Mouse (Mus musculus): ENCODE data around the gene Rnf151.
"Not testable (repeated sequence)": the region's sequence is repeated elsewhere in the genome, so short reads cannot be mapped to it uniquely, and the experiment has no call there.

Rnf151 gene

DNA sequence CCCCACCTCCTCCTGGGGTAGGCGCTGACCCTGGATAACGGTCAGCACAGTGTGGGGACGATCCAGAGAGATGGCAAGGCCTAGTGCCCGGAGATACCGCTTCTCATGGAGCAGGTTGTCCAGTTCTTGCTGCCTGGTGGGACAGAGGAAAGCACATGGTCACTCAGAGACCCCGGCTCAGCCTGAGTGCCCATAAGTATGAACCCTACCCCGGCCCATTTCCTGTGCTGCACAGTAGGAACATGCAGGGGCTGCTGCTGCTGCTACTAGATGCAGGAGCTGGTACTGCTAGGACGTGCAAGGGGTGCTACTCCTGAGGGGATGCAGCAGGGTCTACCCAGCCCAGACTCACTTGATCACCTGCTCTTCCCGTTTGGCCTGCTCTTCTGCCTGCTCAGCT is 16.6 kb downstream of the Rnf151 start:
- no peak for DNase-seq (ENCODE audit: low spot score)

DNA sequence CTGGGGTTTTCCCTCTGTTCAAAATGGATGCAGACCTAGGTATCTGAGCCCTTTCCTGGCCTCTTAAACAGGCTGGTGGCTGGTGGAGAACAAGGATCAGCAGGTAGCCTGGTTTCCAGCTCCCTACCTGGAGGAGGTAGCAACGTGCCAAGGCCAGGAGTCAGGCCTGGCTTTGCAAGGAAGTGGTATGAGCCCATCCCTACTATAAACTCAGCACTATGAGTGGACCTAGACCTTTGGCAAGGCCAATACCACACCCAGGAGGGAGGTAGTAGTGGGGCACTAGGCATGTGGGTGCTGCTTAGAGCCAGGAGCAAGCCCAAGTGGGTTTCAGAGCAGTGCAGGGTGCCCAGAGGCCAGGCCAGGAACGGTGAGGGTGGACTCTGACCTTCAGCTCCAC is 18.4 kb downstream of the Rnf151 start:
- no peak for DNase-seq (ENCODE audit: low spot score)

DNA sequence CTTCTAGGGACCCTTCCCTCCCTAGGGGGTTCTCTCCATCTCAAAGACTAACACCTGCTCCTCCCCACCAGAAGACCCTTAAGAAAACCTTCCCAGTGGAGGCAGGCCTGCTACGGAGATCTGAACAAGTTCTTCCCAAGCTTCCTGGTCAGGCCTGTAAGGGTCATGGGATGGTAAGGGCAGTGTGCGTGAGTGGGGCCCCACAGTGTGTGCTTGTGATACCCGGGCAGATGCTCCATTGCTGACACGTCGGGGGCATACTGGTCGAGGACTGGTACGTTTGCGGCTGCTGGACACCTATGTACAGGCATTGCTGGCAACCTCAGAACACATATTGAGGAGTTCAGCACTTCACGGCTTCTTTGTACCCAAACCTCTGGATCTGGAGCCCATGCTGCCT is 19.1 kb downstream of the Rnf151 start:
- no peak for DNase-seq (ENCODE audit: low spot score)

DNA sequence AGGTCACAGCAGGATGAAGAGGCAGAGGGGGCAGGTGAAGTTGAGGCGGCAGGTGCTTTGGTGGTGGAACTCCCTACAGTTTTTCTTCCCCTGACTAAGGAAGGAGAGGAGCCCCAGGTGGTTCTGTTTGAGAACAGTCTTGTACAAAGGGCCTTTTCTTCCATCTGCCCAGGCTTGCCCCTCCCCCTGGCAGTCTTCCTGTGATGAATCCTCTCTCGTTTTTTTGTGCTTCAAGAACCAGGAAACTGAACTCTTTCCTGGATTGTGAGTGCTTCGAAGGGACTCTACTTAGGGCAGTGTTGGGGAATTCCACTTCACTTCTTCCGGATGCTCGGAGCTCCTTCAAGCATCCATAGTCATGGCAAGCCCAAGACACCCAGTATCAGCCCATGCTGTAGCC is 19.9 kb downstream of the Rnf151 start:
- DNase-seq (ENCODE audit: low spot score) = no peak

DNA sequence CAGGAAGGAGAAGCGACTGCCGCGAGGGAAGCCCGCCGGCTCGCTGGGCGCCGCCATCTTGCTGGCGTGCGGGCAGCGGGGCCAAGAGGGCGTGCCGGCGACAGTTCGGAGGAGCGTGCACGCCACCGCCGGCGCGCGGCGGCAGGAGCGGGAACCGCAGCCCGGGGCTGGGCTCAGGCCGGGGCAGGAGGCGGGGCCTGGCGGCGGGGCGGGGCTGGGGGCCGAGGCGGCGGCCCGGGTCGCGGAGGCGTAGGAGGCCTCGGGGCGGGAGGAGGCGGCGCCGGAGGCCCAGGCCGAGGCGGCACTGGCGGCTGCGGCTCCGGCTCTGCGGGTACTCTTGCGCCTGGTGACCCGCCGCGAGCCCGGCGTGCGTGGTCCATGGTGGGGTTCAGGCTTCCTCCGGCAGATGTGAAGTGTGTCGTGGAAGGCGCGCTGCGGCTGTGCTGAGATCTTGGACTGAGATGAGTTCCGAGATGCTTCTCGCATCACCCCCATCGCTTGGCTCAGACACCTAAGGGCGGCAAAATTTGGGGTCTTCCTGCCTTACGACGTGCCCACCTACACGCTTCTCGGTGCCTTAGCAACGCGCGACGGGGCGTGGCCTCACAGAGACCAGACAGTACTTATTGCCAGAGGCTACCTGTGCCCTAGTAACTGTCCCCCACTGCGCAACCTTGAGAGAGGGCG is 21.7 kb downstream of the Rnf151 start, which contains the start of the genes Gfer and Noxo1:
TSS of gene Gfer (minus strand) at position 146 of the 687 bp plus-strand sequence.
TSS of gene Noxo1 (plus strand) at position 224 of the 687 bp plus-strand sequence.
- DNase-seq (ENCODE audit: low spot score) = peak; percentile 74

DNA sequence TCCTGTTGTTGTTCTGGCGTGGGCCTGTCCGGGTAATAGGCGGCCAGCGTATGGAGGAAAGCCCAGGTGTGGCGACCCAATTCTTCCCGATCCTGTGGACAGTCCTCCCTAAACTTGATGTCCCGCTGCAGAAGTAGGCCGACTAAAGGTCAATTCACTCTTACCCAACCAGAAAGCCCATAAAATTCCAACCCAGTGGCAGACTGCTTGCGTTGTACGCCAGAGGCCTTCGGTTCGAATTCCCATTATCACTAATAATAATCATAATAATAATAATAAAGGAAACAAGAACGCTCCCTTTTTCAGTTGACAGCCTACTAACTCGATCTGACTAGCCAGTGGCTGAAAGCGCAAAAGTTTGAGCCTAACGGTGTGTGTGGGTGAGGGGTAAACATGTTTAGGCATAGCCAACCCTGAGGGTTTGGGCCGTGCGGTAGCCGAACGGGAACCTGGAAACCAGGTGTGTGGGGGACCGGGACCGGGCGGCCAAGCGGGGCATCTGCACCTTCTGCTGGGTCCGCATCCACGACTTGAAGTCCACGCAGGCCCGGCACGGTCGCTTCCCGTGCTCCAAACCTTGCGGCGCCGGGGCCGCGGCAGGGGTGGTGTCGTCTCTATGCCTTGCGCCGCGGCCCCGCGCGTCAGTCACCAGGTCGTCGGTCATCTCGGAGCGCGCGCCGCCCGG is 22.4 kb downstream of the Rnf151 start:
- DNase-seq (ENCODE audit: low spot score) = no peak

DNA sequence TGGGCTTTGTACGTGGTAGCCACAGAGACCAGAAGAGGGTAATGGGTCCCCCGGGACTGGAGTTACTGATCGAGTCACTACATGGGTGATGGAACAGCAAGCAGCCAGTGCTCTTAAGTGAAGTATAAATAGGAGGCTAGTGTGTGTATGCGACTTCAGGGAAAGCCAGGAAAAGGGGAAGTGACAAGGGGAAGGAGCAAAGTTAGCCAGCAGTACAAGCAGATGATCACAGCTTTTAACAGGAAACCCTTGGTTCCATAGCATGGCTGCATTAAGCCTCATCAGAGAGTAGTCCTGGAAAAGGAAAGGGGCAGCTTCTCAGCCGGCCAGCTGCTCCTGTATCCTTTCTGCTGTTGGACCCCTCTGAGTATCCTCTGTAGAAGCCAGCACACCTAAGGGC is 25.5 kb downstream of the Rnf151 start:
- DNase-seq (ENCODE audit: low spot score) = no peak

DNA sequence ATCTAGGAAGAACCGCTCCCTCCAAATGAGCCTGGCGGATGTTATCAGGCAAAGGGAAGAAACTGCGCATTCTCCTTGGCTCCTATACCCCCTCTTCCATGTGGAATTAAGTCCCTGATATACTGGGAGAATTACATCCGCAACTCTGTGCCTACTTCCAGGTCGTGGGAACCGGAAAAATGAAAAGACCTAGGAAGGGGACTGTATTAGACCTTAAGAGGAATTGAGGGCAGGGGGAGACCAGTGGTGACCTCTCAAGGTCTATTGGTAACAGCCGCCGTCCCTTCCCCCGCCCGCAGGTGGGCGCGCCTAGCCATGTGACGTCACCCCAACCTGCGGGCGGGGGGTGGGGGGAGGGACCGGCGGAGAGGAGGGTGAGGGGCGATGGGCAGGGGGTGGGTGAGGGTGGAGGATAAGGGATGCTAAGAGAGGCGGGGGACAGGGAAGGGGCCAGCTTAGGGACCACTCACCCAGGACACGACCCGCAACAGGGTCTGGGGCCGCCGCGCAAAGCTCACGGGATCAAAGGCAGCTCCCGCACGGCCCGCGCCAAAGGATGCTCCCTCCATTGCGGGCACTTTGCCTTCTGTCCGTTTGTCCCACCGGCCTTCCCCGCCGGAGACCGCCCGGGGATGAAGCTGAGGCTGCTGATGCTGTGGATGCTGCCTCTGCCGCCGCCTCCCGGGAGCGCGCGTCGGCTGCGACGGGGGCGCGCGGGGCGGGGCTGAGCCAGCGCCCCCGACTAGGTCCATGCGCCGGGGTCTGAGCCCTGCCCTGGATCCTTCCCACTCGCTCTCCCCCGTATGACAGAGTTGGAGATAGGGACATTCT is 28.4 kb downstream of the Rnf151 start, which contains the start of gene Syngr3:
TSS of gene Syngr3 (minus strand) at position 705 of the 831 bp plus-strand sequence.
- DNase-seq (ENCODE audit: low spot score) = no peak

DNA sequence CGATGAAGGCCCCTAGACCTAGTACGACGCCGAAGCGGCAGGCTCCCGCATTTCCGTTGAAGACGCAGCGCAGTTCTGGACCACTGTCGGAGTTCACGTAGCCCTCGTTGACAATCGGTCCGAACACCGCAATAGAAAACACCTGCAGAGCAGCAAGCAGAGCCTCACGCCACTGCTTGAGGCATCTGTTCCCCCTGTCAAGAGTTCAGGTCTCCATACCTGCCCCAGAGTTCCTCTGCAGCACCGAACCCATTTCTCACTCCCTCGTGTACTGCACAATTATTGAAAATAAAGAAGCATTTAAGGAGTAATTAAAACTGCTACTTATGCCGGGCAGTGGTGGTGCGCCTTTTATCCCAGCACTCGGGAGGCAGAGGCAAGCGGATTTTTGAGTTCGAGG is 30.3 kb downstream of the Rnf151 start:
- no peak for DNase-seq (ENCODE audit: low spot score)

DNA sequence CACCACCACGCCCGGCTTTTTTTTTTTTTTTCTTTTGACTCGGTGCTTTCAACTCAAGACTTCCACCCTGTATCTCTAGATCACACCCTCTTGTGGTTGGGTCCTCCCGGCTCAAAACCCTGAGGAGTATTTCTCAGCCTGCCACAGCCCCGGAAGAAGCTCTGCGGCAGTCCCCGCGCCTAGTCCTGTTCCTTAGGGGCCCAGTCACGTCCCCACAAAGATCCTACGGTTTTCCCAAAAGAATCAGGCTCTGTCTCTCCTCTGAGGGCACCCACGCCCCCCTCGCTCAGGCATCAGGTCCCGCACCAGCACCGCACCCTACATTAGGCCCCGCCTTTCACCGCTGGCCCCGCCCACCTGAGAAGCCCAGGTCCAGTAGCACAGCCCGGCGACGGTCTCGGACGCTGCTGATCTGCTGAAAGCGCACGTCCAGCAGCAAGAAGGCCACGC is 30.7 kb downstream of the Rnf151 start:
- DNase-seq (ENCODE audit: low spot score) = peak; percentile 61

DNA sequence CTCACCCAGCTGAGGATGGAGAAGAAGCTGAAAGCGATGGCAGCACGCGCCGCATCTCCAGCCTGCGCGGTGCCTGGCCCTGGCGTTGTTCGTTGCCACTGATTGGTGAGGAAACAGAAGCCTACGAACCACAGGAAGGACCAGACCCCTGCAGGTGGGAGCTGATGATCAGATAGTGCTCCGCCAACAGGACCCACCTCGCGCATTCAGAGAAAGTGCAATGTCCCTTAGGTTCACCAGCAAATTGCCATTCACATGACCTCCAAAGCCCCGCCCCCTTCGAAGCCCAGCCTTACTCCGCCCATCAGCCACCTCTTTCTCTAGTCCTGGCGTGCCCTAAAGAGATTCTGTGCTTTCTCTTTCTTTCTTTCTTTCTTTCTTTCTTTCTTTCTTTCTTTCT is 31.3 kb downstream of the Rnf151 start:
- peak; percentile 52 for DNase-seq (ENCODE audit: low spot score)

DNA sequence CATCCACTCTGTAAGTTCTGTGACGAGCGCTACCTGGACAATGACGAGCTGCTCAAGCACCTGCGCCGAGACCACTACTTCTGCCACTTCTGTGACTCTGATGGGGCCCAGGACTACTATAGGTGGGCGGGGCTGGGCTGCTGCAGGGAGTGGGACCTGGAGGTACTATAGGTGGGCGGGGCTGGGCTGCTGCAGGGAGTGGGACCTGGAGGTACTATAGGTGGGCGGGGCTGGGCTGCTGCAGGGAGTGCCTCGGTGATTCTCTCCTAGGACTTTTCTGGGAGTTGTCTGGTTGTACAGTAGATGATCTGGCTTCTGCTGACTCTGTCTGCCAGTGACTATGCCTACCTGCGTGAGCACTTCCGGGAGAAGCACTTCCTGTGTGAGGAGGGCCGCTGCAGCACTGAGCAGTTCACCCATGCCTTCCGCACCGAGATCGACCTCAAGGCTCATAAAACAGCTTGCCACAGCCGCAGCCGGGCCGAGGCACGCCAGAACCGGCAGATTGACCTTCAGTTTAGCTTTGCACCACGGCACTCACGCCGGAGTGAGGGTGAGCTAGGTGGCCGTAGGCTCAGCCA is 40.3 kb downstream of the Rnf151 start:
- DNase-seq (ENCODE audit: low spot score) = no peak

DNA sequence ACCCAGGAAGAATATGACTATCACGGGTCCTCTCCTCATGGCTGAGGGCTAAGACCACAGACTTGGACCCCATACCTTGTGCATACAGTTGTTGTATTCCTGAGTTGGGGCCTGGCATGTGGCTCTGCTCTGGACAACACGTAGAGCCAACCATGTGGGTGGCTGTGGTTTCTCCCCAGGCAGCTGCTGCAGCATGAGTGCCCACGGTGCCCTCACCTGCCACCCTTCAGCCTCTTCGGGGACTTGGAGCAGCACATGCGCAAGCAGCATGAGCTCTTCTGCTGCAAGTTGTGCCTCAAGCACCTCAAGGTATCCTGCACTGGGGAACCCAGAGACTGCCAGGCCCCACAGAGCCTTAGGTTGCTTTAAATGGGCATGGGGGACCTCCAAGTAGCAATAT is 41.0 kb downstream of the Rnf151 start:
- no peak for DNase-seq (ENCODE audit: low spot score)

DNA sequence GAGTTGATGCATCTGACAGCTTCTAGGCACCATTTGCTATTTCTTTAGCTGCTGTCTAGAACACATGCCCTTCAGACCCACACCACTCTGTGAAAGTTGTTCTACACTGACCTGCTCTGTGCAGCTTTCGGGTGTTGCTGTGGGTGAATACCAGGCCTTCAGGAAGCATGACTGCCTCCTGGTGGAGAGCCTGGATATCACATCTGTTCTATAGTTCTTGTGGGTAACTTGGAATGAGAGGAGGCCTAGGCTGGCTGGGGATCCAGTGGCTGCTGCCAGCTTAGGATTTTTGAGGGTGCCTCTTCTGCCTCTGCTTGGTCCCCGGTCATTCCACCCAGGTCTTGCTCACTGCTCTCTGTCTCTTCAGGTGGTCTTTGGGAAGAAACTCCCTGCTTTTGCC is 41.7 kb downstream of the Rnf151 start:
- DNase-seq (ENCODE audit: low spot score) = peak; percentile 73

DNA sequence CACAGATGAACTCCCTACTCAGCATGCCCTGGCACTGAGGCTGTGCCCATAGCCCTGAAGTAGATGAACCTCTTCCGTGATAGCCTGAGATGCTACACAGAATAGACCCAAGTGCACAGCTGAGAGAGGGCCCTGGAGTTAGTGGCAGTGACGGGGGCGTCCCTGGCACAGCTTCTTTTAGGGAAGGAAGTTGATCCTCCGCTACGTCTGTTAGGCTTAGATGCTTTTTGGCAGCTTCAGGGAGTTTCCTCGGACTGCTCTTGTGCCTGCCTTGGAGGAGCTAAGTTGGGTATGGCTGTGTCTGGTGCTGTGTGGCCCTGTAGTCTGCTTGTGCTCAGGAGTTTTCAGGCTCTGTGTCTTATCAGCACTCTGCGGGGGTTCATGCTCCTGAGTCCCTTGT is 43.6 kb downstream of the Rnf151 start:
- no peak for DNase-seq (ENCODE audit: low spot score)

DNA sequence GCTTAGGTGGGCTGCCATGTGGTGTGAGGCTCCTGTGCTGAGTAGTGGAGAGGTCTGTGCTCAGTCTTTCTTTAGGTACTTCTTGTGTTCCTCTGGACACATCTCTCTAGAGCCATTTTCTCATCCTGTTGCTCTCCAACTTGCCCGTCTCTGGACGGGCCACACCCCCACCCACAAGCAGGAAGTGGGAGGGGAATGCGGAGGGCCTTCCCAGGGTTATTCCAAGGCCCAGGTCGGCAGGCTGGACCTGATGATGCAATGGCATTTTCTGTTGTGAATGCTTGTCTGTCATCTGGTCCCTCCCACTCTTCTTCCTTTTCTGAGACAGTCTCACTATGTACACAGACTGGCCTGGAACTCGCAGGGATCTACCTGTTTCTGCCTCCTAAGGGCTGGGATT is 45.7 kb downstream of the Rnf151 start:
- DNase-seq (ENCODE audit: low spot score) = no peak

DNA sequence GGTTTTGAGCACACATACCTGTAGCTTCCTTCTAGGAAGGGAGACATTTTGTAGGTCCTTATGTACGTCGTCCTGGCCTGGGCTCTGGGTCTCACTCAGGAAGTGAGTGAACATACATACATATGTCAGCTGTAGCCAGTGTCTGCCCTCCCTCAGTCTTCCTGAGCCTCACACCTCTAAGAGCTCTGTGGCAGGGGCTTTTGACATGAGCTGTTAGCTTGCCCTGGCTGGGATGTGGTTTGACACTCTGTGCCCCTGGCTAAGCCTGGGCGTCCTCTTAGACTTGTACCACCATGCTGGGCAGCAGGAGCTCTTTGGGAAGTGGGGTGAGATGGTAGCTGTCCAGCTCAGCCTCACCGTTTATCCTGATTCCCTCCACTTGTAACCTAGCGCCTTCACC is 46.5 kb downstream of the Rnf151 start:
- no peak for DNase-seq (ENCODE audit: low spot score)

DNA sequence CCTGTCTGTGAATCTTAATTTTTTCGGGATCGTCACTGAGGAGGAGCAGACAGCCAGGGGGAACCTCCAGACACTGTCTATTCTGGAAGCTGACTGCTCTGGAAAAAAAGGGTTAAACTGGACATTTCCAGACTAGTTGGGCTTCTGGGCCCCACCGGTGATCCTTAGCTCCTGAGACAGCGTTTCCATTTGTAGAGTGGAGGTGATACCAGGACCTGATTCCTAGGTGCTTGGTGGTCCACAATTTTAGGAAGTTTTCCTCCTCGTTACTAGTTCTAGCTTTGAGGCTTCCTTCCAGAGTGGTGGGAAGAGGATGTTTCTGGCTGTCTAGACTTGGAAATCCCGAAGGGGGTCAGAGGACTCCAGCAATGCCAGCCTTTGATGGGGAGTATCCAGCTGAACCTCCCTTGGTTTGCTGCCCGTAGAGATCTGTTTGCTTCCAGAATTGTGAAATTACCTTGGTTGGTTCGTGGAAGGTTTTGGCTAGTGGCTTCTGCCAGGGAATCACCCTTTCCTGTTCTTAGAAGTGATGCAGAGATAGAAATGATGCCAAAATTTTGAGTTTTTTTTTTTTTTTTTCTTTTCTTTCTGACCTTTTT is 47.5 kb downstream of the Rnf151 start:
- DNase-seq (ENCODE audit: low spot score) = no peak

DNA sequence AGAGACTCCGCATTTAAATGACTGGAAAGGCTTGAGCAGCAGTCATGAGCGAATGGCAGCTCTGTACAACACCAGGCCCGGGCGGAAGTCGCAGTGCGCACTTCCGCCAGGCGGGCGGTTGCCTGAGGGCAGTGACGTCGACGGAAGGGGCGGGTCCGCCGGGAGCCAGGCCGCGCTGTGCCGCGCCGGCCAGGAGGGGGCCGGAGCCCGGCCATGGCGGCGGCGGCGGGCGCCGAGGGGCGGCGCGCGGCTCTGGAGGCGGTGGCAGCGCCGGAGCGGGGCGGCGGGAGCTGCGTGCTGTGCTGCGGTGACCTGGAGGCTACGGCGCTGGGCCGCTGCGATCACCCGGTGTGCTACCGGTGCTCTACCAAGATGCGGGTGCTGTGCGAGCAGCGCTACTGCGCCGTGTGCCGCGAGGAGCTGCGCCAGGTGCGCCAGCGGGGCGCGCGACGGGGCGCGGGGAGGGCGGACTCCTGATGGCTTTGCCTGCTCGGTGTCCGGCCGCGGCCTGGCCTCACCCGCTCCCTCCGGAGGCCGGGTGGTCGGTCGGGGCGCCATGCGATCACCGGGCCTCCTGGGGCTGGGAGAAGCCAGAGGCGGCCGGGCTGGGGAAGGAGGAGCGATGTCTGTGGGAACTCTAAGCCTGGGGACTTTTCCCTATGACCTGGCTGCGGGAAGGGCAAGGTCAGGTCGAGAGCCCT is 48.2 kb downstream of the Rnf151 start, which contains the start of gene Zfp598:
TSS of gene Zfp598 (plus strand) at position 143 of the 701 bp plus-strand sequence.
- DNase-seq (ENCODE audit: low spot score) = peak; percentile 96

DNA sequence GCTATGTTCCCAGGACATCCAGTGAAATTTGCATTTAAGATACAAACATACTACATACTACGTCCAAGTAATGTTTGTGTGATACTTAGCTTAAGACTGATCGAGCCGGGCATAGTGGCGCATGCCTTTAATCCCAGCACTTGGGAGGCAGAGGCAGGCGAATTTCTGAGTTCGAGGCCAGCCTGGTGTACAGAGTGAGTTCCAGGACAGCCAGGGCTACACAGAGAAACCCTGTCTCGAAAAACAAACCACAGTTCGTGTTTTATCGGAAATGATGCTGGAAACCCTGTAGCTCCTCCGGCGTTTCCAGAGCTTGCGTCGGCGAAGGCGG is 48.7 kb downstream of the Rnf151 start:
- not testable (repeated sequence) for DNase-seq (ENCODE audit: low spot score)

DNA sequence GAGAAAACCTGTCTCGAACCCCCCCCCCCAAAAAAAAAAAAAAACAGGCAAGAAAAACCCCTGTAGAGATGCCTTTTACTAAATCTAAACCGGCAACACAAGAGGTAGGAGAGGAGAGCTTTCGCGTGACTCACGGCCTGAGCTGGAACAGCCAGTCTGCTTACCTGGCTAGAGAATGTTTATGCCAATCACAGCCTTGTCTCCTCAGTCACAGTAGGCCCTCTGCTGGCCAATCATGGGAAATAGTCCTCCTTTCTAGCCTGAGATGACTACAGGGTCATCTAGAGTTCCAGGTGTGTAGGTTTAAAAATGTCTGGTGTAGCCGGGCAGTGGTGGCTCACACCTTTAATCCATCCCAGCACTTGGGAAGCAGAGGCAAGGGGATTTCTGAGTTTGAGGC is 50.4 kb downstream of the Rnf151 start:
- DNase-seq (ENCODE audit: low spot score) = peak; percentile 68
